Mouse (Mus musculus) left cerebral cortex, adult 9 months (tissue): ENCODE results near the gene Slc32a1.

Source experiments
- DNase-seq, 2 experiments: peaks; one replicate each; pipeline ENCODE4 v3.0.0; 2022; ENCODE audit warnings: low spot score in 2 of 2

Slc32a1 gene

GRCm38 (mm10) chr2:158612671-158613250 is 2.2 kb downstream of the Slc32a1 start:
- DNase-seq, result peak in 1 of 2 experiments; percentile 34

GRCm38 (mm10) chr2:158613541-158614417 is 3.2 kb downstream of the Slc32a1 start:
- peak; percentile 72 to 75 for DNase-seq

- DNase-seq, result no peak
Measured at GRCm38 (mm10) chr2:158614418-158614955, 3.9 kb downstream of the Slc32a1 start.

GRCm38 (mm10) chr2:158615161-158615680 is 4.7 kb downstream of the Slc32a1 start:
- DNase-seq, result no peak

- DNase-seq, result no peak
Measured at GRCm38 (mm10) chr2:158615702-158616101, 5.1 kb downstream of the Slc32a1 start.

GRCm38 (mm10) chr2:158616296-158616695 is 5.7 kb downstream of the Slc32a1 start:
- DNase-seq, result peak in 1 of 2 experiments; percentile 30

- no peak for DNase-seq
Measured at GRCm38 (mm10) chr2:158616790-158617189, 6.2 kb downstream of the Slc32a1 start.

- peak; percentile 73 to 92 for DNase-seq
Measured at GRCm38 (mm10) chr2:158624718-158625222, 14.2 kb downstream of the Slc32a1 start, which contains the start of gene Actr5. Gene Actr5, plus strand, starts transcription at chr2:158624888.

GRCm38 (mm10) chr2:158625231-158625630 is 14.7 kb downstream of the Slc32a1 start:
- no peak for DNase-seq

- no peak for DNase-seq
Measured at GRCm38 (mm10) chr2:158625697-158626096, 15.1 kb downstream of the Slc32a1 start.

GRCm38 (mm10) chr2:158628858-158629257 is 18.3 kb downstream of the Slc32a1 start:
- DNase-seq, result no peak

GRCm38 (mm10) chr2:158629414-158629813 is 18.8 kb downstream of the Slc32a1 start:
- DNase-seq, result no peak

GRCm38 (mm10) chr2:158631873-158632272 is 21.3 kb downstream of the Slc32a1 start:
- DNase-seq, result no peak

- peak in 1 of 2 experiments; percentile 76 for DNase-seq
Measured at GRCm38 (mm10) chr2:158641869-158642268, 31.3 kb downstream of the Slc32a1 start.

GRCm38 (mm10) chr2:158642587-158642986 is 32.0 kb downstream of the Slc32a1 start:
- peak in 1 of 2 experiments; percentile 47 for DNase-seq

GRCm38 (mm10) chr2:158643791-158644190 is 33.2 kb downstream of the Slc32a1 start:
- peak in 1 of 2 experiments; percentile 62 for DNase-seq

- no peak for DNase-seq
Measured at GRCm38 (mm10) chr2:158651159-158651908, 40.8 kb downstream of the Slc32a1 start.

GRCm38 (mm10) chr2:158652985-158653384 is 42.4 kb downstream of the Slc32a1 start:
- peak in 1 of 2 experiments; percentile 90 for DNase-seq

GRCm38 (mm10) chr2:158654717-158655116 is 44.1 kb downstream of the Slc32a1 start:
- no peak for DNase-seq

GRCm38 (mm10) chr2:158655806-158656205 is 45.2 kb downstream of the Slc32a1 start:
- no peak for DNase-seq

GRCm38 (mm10) chr2:158658822-158659221 is 48.3 kb downstream of the Slc32a1 start:
- DNase-seq, result no peak
